Mouse (Mus musculus): ENCODE data around the gene Fkbp15. TPM values are rescaled to one million over a fixed set of nuclear protein-coding genes. Genes with fewer than 3 reads are reported as not detected.

Fkbp15 gene
- 23.6 and 24.0 TPM in 2 replicates for polyA plus RNA-seq (2015; fragmentation: Nextera tagmentation; extraction: Ambion mirVana)

- WGBS: under 1% methylated on average over 51 of the region's 51 CpGs
- H3K4me1 ChIP-seq (replicated peaks): peaks cover 23% of the 10 kb centered on the region
These were observed at the start of gene Fkbp15, which contains the start of gene Slc31a1 for GRCm38 (mm10) chr4:62360088-62360804. Gene Fkbp15, minus strand, starts transcription at chr4:62360548. Gene Slc31a1, plus strand, starts transcription at chr4:62360727.

DNA sequence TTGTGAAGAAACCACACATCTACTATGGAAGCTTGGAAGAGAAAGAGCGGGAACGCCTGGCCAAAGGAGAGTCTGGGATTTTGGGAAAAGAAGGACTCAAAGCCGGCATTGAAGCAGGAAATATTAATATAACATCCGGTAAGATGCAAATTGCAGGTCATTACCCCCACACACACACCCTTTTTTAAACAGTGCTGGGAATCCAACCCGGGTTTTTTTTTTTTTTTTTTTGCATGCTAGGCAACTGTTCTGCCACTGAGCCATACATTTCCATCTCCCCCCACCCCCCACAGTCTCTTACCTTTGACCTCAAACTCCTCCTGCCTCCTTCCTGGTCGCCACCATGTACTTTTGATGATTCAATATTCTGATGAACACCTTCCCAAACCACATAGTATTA is 49.3 kb upstream of the Fkbp15 start:
- 36% methylated on average over 6 of the region's 6 CpGs for WGBS
- no peak overlapping the region for H3K27ac ChIP-seq
- H3K27me3 ChIP-seq: no peaks in the 10 kb centered on the region
- no peaks in the 10 kb centered on the region for H3K9me3 ChIP-seq
- H3K36me3 ChIP-seq: peaks cover 35% of the 10 kb centered on the region
- ATAC-seq: no peak
- H3K9ac ChIP-seq (replicated peaks): peak overlapping the region; percentile 87
- H3K4me3 ChIP-seq (replicated peaks): peak overlapping the region; percentile 73
- H3K4me1 ChIP-seq (replicated peaks): peaks cover 42% of the 10 kb centered on the region
- peak overlapping the region; percentile 79 for H3K4me2 ChIP-seq (replicated peaks)

More at GRCm38 (mm10) chr4:62360088-62360804, at the start of gene Fkbp15, which contains the start of gene Slc31a1:
- peak; percentile 100 for ATAC-seq
- Histone ChIP-seq H3K9me3 (no peaks in the 10 kb centered on the region), H3K27me3 (no peaks in the 10 kb centered on the region), H3K9ac (replicated peaks) (peak within 1 kb of the TSS; percentile 80), H3K4me3 (replicated peaks) (peak within 1 kb of the TSS; percentile 77), H3K4me2 (replicated peaks) (peak within 1 kb of the TSS; percentile 81), H3K36me3 (no peaks in the 10 kb centered on the region), H3K27ac (peak within 1 kb of the TSS; percentile 78)

DNA sequence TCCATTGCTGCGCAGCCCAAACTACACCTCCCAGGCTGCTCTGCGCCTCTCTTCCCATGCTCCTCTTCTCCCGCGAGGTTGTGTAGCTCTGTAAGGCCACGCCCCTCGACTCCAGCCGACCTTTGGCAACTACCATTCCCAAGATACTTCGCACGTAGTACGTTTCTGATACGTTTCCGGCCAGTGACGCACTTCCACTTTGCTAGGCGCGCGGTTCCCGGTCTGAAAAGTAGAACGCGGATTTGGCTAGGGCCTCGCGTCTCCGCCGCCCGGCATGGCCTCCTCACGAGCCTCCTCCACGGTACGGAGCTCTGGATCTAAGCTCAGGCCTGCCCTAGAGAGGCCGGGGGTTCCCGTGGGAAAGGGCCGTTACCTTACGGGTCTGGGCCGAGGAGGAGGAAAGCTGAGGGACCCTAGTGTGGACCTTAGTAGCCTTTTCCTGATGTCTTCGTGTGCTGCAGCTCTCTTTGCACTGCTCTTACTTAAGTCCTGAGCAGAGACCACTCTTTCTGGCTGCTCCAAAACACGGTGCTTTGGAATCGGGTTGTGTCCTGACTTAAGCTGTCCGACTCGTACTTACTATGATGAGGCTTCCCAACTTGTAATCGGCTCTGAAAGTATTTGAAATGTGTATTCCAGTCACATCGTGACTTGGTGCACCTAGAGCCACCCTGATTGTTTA is 48.4 kb upstream of the Fkbp15 start, which contains the start of the genes Cdc26 and Prpf4:
Gene Cdc26 (minus strand): TSS at position 42 of the 682 bp plus-strand sequence.
Gene Prpf4 (plus strand): TSS at position 197 of the 682 bp plus-strand sequence.
- Histone ChIP-seq H3K9ac (replicated peaks) (peak within 1 kb of the TSS; percentile 87), H3K27me3 (no peaks in the 10 kb centered on the region), H3K4me1 (replicated peaks) (peaks cover 46% of the 10 kb centered on the region), H3K4me3 (replicated peaks) (peak within 1 kb of the TSS; percentile 73), H3K27ac (peak within 1 kb of the TSS; percentile 76), H3K36me3 (peaks cover 31% of the 10 kb centered on the region), H3K4me2 (replicated peaks) (peak within 1 kb of the TSS; percentile 79), H3K9me3 (no peaks in the 10 kb centered on the region)
- under 1% methylated on average over 39 of the region's 39 CpGs for WGBS
- peak; percentile 99 for ATAC-seq

DNA sequence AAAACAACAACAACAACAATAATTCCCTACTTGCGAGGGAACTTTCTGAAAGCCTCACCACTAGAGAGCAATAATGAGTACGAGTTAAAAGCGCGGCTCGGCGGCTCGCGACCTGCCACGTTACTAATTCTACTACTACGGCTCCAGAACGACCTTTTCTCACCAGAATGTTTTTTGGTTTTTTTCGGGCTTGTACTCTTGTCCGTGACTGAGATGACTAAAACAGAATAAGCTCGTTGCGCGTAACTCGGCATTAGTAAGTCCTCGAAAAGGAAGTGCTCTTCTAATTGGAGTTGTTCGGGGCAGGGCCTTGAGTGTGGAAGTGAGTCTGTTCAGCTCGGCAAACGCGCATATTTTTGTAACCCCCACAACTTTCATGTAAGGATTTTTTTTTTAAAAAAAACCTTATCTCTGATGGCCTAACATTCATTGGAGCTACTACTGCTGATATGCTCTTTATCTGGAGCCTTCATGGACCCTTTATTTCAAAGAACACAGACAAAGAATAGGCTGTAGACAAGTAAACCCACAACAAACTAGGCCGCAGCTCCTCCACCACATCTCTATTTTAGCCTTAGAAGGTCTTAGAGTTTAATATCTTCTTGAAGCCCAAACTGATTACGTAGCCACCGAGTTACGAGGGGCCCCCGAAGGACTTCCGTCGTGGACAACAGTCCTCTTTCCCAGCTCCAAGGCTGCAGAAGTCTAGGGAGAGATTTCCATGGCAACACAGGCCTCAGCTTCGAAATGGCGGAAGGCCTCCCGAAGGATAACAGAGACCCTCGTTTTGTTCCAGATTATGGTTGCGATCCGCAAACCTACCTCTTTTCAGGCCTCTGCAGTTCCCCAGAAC is 47.6 kb upstream of the Fkbp15 start:
- peaks cover 28% of the 10 kb centered on the region for H3K36me3 ChIP-seq
- peak; percentile 74 for ATAC-seq
- H3K4me2 ChIP-seq (replicated peaks): peak overlapping the region; percentile 45
- H3K9ac ChIP-seq (replicated peaks): peak overlapping the region; percentile 87
- no peaks in the 10 kb centered on the region for H3K27me3 ChIP-seq
- H3K9me3 ChIP-seq: no peaks in the 10 kb centered on the region
- H3K4me1 ChIP-seq (replicated peaks): peaks cover 46% of the 10 kb centered on the region
- under 1% methylated on average over 35 of the region's 35 CpGs for WGBS
- H3K4me3 ChIP-seq (replicated peaks): peak overlapping the region; percentile 73
- H3K27ac ChIP-seq: peak overlapping the region; percentile 76

DNA sequence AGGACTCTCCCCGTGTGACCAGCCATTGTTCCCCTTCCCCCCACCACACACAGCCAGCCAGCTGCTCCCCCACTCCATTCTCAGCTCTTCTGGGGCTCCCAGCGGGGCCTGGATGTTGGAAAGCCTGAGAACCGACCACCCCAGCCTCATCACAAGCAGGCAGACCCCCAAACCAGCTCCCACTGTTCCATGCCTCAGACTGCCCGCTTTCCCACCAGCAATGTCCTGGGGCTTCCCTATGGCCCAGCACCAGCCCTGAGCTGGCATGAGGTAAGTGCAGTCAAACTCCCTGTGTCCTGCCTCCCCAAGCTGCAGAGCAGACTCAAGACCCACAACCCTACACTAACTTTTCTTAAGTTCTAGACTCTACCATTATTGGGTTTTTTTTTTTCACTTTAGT is 45.8 kb upstream of the Fkbp15 start:
- WGBS: 80% methylated on average over 4 of the region's 4 CpGs
- peak overlapping the region; percentile 19; the same call in 1 of the 2 replicates for H3K4me2 ChIP-seq (replicated peaks)
- no peak overlapping the region for H3K27ac ChIP-seq
- no peaks in the 10 kb centered on the region for H3K9me3 ChIP-seq
- no peak overlapping the region for H3K4me3 ChIP-seq (replicated peaks)
- peaks cover 46% of the 10 kb centered on the region for H3K4me1 ChIP-seq (replicated peaks)
- no peaks in the 10 kb centered on the region for H3K27me3 ChIP-seq
- no peak for ATAC-seq
- no peak overlapping the region for H3K9ac ChIP-seq (replicated peaks)
- peaks cover 28% of the 10 kb centered on the region for H3K36me3 ChIP-seq

DNA sequence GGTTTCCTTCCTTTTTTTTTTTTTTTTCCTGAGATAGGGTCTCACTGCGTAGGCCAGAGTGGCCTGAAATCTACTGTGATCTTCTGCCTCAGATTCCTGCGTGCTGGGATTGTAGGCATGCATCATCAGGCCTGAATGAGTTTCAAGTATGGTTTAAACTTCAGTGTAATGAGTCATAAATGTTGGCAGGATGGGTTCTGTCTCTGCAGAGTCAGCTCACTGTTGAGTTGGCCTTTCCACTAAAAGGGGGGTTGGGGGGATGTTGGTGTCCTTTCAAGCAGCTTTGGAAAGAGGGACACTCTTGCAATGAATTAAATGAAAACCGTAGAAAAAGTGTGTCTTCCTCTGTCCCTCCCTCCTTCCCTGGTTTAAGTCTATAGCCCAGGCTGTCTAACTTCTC is 38.6 kb upstream of the Fkbp15 start:
- Histone ChIP-seq H3K9ac (replicated peaks) (no peak overlapping the region), H3K4me2 (replicated peaks) (no peak overlapping the region), H3K4me3 (replicated peaks) (no peak overlapping the region), H3K27me3 (no peaks in the 10 kb centered on the region), H3K4me1 (replicated peaks) (no peaks in the 10 kb centered on the region), H3K36me3 (peaks cover 79% of the 10 kb centered on the region), H3K27ac (no peak overlapping the region), H3K9me3 (no peaks in the 10 kb centered on the region)
- WGBS: 92% methylated on average over 3 of the region's 3 CpGs
- ATAC-seq: no peak

GRCm38 (mm10) chr4:62397616-62398365 is 37.4 kb upstream of the Fkbp15 start:
- H3K4me1 ChIP-seq (replicated peaks): no peaks in the 10 kb centered on the region
- H3K4me3 ChIP-seq (replicated peaks): no peak overlapping the region
- no peak overlapping the region for H3K9ac ChIP-seq (replicated peaks)
- no peak overlapping the region for H3K4me2 ChIP-seq (replicated peaks)
- ATAC-seq: no peak
- H3K27me3 ChIP-seq: no peaks in the 10 kb centered on the region
- H3K27ac ChIP-seq: no peak overlapping the region
- H3K9me3 ChIP-seq: no peaks in the 10 kb centered on the region
- 88% methylated on average over 4 of the region's 4 CpGs for WGBS
- peaks cover 80% of the 10 kb centered on the region for H3K36me3 ChIP-seq

GRCm38 (mm10) chr4:62395806-62396205 is 35.5 kb upstream of the Fkbp15 start:
- no peak for ATAC-seq

DNA sequence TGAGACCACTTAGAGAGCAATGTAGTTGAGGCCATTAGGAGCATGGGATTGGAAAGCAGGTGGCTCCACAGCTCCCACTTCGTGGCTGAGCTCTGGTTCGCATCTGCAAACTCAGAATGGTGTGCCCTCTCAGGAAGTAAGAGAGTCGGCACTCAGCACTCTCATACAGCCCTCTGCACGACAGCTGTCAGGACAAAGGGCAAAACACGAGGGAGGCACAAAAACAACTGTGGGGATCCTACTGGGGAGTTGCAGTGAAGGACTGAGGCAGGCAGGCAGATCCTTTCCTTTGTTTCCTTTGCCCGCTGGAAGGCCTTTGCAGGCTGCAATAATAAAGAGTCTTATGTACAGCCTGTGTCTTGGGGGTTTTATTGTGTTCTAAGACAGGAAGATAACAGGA is 33.1 kb upstream of the Fkbp15 start:
- H3K9me3 ChIP-seq: no peaks in the 10 kb centered on the region
- 24% methylated on average over 6 of the region's 6 CpGs for WGBS
- no peaks in the 10 kb centered on the region for H3K4me1 ChIP-seq (replicated peaks)
- no peak overlapping the region for H3K9ac ChIP-seq (replicated peaks)
- no peak overlapping the region; the same call in 1 of the 2 replicates for H3K27ac ChIP-seq
- no peak overlapping the region for H3K4me2 ChIP-seq (replicated peaks)
- peaks cover 81% of the 10 kb centered on the region for H3K36me3 ChIP-seq
- 0 out of 2 replicates have a peak, but pooled peaks have one; percentile 40 for ATAC-seq
- H3K27me3 ChIP-seq: no peaks in the 10 kb centered on the region
- no peak overlapping the region for H3K4me3 ChIP-seq (replicated peaks)

More at GRCm38 (mm10) chr4:62395806-62396205, 35.5 kb upstream of the Fkbp15 start:
- H3K27ac ChIP-seq: no peak overlapping the region
- H3K4me2 ChIP-seq (replicated peaks): no peak overlapping the region
- H3K4me1 ChIP-seq (replicated peaks): no peaks in the 10 kb centered on the region
- no peaks in the 10 kb centered on the region for H3K27me3 ChIP-seq
- H3K4me3 ChIP-seq (replicated peaks): no peak overlapping the region
- no peak overlapping the region for H3K9ac ChIP-seq (replicated peaks)
- H3K36me3 ChIP-seq: peaks cover 79% of the 10 kb centered on the region
- whole genome bisulfite sequencing: 92% methylated on average over 1 of the region's 1 CpGs
- H3K9me3 ChIP-seq: no peaks in the 10 kb centered on the region

DNA sequence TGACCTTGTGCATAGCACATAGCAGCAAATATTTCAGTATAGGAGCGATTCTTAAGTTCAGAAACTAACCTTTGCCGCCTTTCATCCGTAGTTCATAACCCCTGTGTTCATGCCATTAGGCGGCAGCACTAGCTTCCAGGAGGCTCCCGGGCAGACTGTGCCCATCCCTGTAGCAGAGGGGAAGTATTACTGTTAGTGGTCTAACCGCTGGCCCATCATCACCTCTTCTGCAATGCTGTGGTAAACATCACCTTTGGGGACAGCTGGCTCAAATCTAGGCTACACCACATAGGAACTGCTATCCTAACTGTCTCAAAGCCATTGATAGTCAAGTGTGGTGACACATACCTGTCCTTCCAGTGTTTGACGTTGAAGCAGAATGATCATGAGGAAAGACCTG is 31.5 kb upstream of the Fkbp15 start:
- Histone ChIP-seq H3K9ac (replicated peaks) (no peak overlapping the region), H3K27ac (no peak overlapping the region), H3K4me1 (replicated peaks) (no peaks in the 10 kb centered on the region), H3K36me3 (peaks cover 78% of the 10 kb centered on the region), H3K9me3 (no peaks in the 10 kb centered on the region), H3K4me3 (replicated peaks) (no peak overlapping the region), H3K27me3 (no peaks in the 10 kb centered on the region), H3K4me2 (replicated peaks) (no peak overlapping the region)
- ATAC-seq: no peak
- 91% methylated on average over 7 of the region's 7 CpGs for WGBS
